Mouse (Mus musculus) gastrocnemius, postnatal 14 days (tissue): ENCODE results near the gene Macrod1. TPM values are rescaled to one million over a fixed set of nuclear protein-coding genes. Genes with fewer than 3 reads are reported as not detected.

Experiments
- DNase-seq: peaks from one replicate; pipeline ENCODE4 v3.0.0; 2021; ENCODE audit warnings: mixed read lengths
- intact Hi-C: fragments of 180-260 bp; cut with DNase I; formaldehyde crosslinking; loops from one replicate; pipeline ENCODE4 v1.15.1; 2025; ENCODE audit warnings: low total_unique reads
- long read RNA-seq, 2 experiments: library from polyadenylated mRNA; stranded (forward); transcript quantifications; one replicate each; pipeline ENCODE4 v2.0.0; 2021
- total RNA-seq, 2 experiments: library from RNA; stranded (reverse); gene quantifications; 2 replicates each; pipeline ENCODE4 v1.2.3; 2021

Gene Macrod1
- total RNA-seq = 100 to 1,000 TPM; 187 to 192 TPM
- long read RNA-seq, experiment 1, transcript Macrod1-201 (11 exons, 1,228 nt) = major isoform, 161 of 185 reads
- long read RNA-seq, experiment 1, partial matches to known transcripts = 6 of 185 reads
- long read RNA-seq, experiment 1, other reads (novel, unspliced or antisense) = 18 of 185 reads
- long read RNA-seq, experiment 2, transcript Macrod1-201 (11 exons, 1,228 nt) = major isoform, 172 of 218 reads
- long read RNA-seq, experiment 2, partial matches to known transcripts = 6 of 218 reads
- long read RNA-seq, experiment 2, other reads (novel, unspliced or antisense) = 40 of 218 reads

- intact Hi-C loops = no loop called here
- peak; percentile 89 for DNase-seq
Observed at GRCm38 (mm10) chr19:7056248-7057087, at the start of gene Macrod1. TSS of gene Macrod1 (plus strand) at chr19:7056810.

GRCm38 (mm10) chr19:7006892-7007593 is 49.6 kb upstream of the Macrod1 start:
- no peak for DNase-seq
- intact Hi-C loops = no loop called here

- intact Hi-C loops = no loop called here
Observed at GRCm38 (mm10) chr19:7012426-7012825, 44.2 kb upstream of the Macrod1 start.

GRCm38 (mm10) chr19:7013984-7014383 is 42.6 kb upstream of the Macrod1 start:
- intact Hi-C loops = no loop called here

More at GRCm38 (mm10) chr19:7012426-7012825, 44.2 kb upstream of the Macrod1 start:
- DNase-seq = no peak

GRCm38 (mm10) chr19:7014481-7015135 is 42.0 kb upstream of the Macrod1 start:
- intact Hi-C loops = no loop called here
- DNase-seq = no peak

More at GRCm38 (mm10) chr19:7013984-7014383, 42.6 kb upstream of the Macrod1 start:
- no peak for DNase-seq

GRCm38 (mm10) chr19:7017541-7018457 is 38.8 kb upstream of the Macrod1 start:
- no peak for DNase-seq
- intact Hi-C loops = no loop called here

- intact Hi-C loops = no loop called here
- no peak for DNase-seq
Observed at GRCm38 (mm10) chr19:7018546-7018945, 38.1 kb upstream of the Macrod1 start.

- intact Hi-C loops = no loop called here
- no peak for DNase-seq
Observed at GRCm38 (mm10) chr19:7019191-7019590, 37.4 kb upstream of the Macrod1 start, which contains the start of gene Fermt3. TSS of gene Fermt3 (minus strand) at chr19:7019469.

GRCm38 (mm10) chr19:7020224-7020641 is 36.4 kb upstream of the Macrod1 start:
- intact Hi-C loops = no loop called here

GRCm38 (mm10) chr19:7029531-7029930 is 27.1 kb upstream of the Macrod1 start:
- intact Hi-C loops = no loop called here
- no peak for DNase-seq

More at GRCm38 (mm10) chr19:7020224-7020641, 36.4 kb upstream of the Macrod1 start:
- no peak for DNase-seq

GRCm38 (mm10) chr19:7034006-7034405 is 22.6 kb upstream of the Macrod1 start:
- no peak for DNase-seq
- intact Hi-C loops = no loop called here

- intact Hi-C loops = no loop called here
Observed at GRCm38 (mm10) chr19:7039088-7039720, 17.4 kb upstream of the Macrod1 start.

GRCm38 (mm10) chr19:7039841-7040636 is 16.6 kb upstream of the Macrod1 start, which contains the start of gene Stip1:
TSS of gene Stip1 (minus strand) at chr19:7039967.
- DNase-seq = peak; percentile 99
- intact Hi-C loops = no loop called here

More at GRCm38 (mm10) chr19:7039088-7039720, 17.4 kb upstream of the Macrod1 start:
- peak; percentile 42 for DNase-seq

- DNase-seq = no peak
- intact Hi-C loops = no loop called here
Observed at GRCm38 (mm10) chr19:7040637-7041130, 15.9 kb upstream of the Macrod1 start.

- intact Hi-C loops = no loop called here
- DNase-seq = no peak
Observed at GRCm38 (mm10) chr19:7041171-7041570, 15.4 kb upstream of the Macrod1 start.

GRCm38 (mm10) chr19:7044279-7044678 is 12.3 kb upstream of the Macrod1 start:
- intact Hi-C loops = no loop called here
- DNase-seq = no peak

GRCm38 (mm10) chr19:7044706-7045105 is 11.9 kb upstream of the Macrod1 start:
- intact Hi-C loops = no loop called here
- DNase-seq = no peak
